Mouse (Mus musculus): ENCODE measurements around the gene Vmn2r8. TPM values are rescaled to one million over a fixed set of nuclear protein-coding genes. Genes with fewer than 3 reads are reported as not detected.
"Not testable (repeated sequence)": the region's sequence is repeated elsewhere in the genome, so short reads cannot be mapped to it uniquely, and the experiment has no call there.

The Vmn2r8 gene
- polyA plus RNA-seq (2016; fragmentation: Nextera tagmentation; extraction: Ambion mirVana): not detected in 2 replicates

GRCm38 (mm10) chr5:108808750-108809149 lies at the start of gene Vmn2r8:
Gene Vmn2r8 (minus strand): TSS chr5:108808850.
- not testable (repeated sequence) for H3K27me3 ChIP-seq (replicated peaks); H3K9me3 ChIP-seq (replicated peaks); H3K4me3 ChIP-seq; H3K4me1 ChIP-seq; ATAC-seq; H3K27ac ChIP-seq; H3K9ac ChIP-seq; H3K4me2 ChIP-seq; H3K36me3 ChIP-seq
- 61% methylated on average over 2 of the region's 2 CpGs for WGBS (ENCODE audit: insufficient replicate concordance)

DNA sequence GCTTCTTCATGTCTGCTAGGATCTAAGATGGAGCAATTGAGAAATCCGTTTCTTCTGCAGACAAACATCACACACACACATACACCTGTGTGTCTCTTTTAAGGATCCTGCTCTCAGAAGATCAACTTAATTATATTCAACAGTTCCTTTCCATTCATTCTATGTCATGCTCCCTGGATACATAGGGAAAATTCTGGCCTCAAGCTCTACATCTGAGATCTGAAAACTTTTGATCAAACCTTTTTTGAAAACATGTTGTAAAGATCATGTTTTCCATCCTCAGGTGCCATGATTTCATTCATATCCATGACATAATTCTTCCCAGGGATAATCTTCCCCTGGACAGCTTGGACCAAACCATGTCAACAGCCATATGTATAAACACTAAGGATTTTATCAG lies 43.9 kb upstream of the Vmn2r8 start, which contains the start of gene Vmn2r9:
Gene Vmn2r9, minus strand, starts transcription at position 101 of the 400 bp plus-strand sequence.
- H3K27me3 ChIP-seq (replicated peaks); H3K36me3 ChIP-seq; H3K4me2 ChIP-seq; H3K4me3 ChIP-seq; H3K9me3 ChIP-seq (replicated peaks); H3K27ac ChIP-seq; H3K4me1 ChIP-seq; H3K9ac ChIP-seq; ATAC-seq: not testable (repeated sequence)
- WGBS (ENCODE audit: insufficient replicate concordance): 39% methylated on average over 1 of the region's 1 CpGs

DNA sequence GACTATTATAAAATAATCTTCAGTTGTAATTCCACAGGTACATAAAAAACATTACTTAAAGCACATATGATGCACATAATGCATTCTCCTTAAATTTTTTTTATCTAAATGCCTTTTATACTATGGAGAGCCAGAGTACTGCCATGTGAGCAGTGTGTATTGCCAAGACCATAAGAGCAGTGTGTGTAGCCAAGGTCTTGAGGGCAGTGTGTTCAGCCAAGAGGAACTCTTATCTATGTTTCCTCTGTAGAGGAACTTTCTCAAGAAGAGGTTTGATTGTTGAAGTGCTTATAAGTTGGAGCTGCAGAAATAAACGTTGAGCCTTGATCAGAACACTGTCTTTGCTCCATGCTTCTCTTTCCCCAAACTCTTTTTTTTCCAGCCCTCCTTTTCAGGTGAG lies 40.8 kb upstream of the Vmn2r8 start:
- Histone ChIP-seq H3K9ac (no peak overlapping the region), H3K27me3 (replicated peaks) (no peaks in the 10 kb centered on the region), H3K4me1 (no peaks in the 10 kb centered on the region), H3K9me3 (replicated peaks) (no peaks in the 10 kb centered on the region), H3K4me2 (no peak overlapping the region), H3K27ac (no peak overlapping the region), H3K4me3 (no peak overlapping the region), H3K36me3 (no peaks in the 10 kb centered on the region)
- no peak for ATAC-seq
- WGBS (ENCODE audit: insufficient replicate concordance): 33% methylated on average over 1 of the region's 1 CpGs

DNA sequence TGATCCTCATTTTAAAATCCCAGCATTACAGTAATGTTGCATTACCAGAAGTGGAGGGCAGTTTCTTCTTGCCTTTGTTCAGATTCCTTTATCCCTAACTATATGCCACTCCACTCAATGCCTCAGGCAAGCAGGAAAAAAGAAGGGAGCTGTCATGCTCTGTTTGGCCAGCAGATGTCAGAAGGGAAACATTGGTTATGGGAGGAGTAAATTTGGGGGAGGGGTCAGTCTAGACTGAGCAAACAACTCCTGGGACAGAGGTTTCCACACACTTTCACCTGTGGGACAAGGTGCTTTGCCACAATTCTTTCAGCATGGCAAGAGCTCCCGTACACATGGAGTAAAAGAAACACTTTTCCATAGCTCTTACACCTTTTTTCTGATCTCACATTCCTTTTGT lies 27.5 kb upstream of the Vmn2r8 start:
- no peak overlapping the region for H3K4me3 ChIP-seq
- H3K9me3 ChIP-seq (replicated peaks): no peaks in the 10 kb centered on the region
- no peak overlapping the region for H3K27ac ChIP-seq
- no peak for ATAC-seq
- WGBS (ENCODE audit: insufficient replicate concordance): 50% methylated on average over 1 of the region's 1 CpGs
- H3K4me2 ChIP-seq: no peak overlapping the region
- H3K4me1 ChIP-seq: no peaks in the 10 kb centered on the region
- no peaks in the 10 kb centered on the region for H3K27me3 ChIP-seq (replicated peaks)
- no peak overlapping the region for H3K9ac ChIP-seq
- H3K36me3 ChIP-seq: no peaks in the 10 kb centered on the region

DNA sequence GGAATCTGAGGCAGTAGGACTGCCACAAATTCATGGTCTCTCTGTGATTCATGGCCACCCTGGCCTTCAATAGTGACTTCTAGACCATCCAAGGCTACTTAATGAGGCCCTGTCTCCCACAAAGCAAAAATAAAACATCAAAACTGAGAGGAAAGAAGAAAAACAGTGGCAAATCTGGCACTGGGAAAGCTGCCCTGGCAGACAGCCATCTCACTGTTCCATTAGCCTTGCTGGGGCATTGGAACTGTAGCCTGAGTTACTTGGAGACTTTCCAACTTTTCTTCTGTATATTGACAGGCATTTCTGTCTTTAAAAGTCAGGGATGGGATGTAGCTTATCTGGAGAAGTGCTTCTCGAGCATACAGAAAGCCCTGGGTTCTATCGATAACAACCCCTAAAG lies 14.6 kb upstream of the Vmn2r8 start:
- no peak overlapping the region for H3K9ac ChIP-seq
- H3K4me2 ChIP-seq: no peak overlapping the region
- no peak overlapping the region for H3K27ac ChIP-seq
- H3K4me3 ChIP-seq: no peak overlapping the region
- WGBS (ENCODE audit: insufficient replicate concordance): 60% methylated on average over 2 of the region's 2 CpGs
- no peaks in the 10 kb centered on the region for H3K4me1 ChIP-seq
- no peaks in the 10 kb centered on the region for H3K27me3 ChIP-seq (replicated peaks)
- H3K36me3 ChIP-seq: no peaks in the 10 kb centered on the region
- ATAC-seq: no peak
- H3K9me3 ChIP-seq (replicated peaks): no peaks in the 10 kb centered on the region

DNA sequence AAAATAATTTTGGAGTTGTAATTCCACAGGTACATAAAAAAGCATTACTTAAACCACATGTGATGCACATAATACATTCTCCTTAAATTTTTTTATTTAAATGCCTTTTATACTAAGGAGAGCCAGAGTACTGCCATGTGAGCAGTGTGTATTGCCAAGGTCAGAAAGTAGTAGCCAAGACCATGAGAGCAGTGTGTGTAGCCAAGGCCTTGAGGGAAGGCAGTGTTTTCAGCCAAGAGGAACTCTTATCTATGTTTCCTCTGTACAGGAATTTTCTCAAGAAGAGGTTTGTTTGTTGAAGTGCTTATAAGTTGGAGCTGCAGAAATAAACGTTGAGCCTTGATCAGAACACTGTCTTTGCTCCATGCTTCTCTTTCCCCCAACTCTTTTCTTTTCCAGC lies 5.0 kb downstream of the Vmn2r8 start:
- H3K4me1 ChIP-seq: no peaks in the 10 kb centered on the region
- WGBS (ENCODE audit: insufficient replicate concordance): 21% methylated on average over 1 of the region's 1 CpGs
- H3K27me3 ChIP-seq (replicated peaks): no peaks in the 10 kb centered on the region
- H3K36me3 ChIP-seq: no peaks in the 10 kb centered on the region
- H3K9ac ChIP-seq: no peak overlapping the region
- H3K4me2 ChIP-seq: no peak overlapping the region
- no peak overlapping the region for H3K4me3 ChIP-seq
- ATAC-seq: no peak
- no peak overlapping the region for H3K27ac ChIP-seq
- H3K9me3 ChIP-seq (replicated peaks): no peaks in the 10 kb centered on the region

DNA sequence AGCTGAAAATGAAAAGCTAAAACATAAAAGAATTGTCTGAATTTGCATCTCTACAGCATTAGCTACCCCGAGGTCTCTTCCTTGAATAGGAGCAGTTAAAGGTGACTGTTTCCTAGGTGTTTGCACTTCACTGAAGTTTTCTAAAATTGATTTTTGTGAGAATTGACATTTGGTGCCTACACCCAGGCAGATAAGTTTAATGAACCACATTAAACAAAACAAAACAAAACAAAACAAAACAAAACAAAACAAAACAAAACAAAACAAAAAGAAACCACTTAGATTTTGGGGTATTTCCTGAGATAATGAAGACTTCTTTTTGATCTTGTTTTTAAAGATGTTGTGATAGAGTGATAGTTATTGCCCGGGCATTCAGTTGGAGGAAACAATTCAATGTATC lies 13.4 kb downstream of the Vmn2r8 start, which contains the start of gene Tmed11:
Gene Tmed11, minus strand, starts transcription at position 101 of the 400 bp plus-strand sequence.
- ATAC-seq; H3K27me3 ChIP-seq (replicated peaks); H3K9ac ChIP-seq; H3K4me3 ChIP-seq; H3K36me3 ChIP-seq; H3K4me2 ChIP-seq; H3K4me1 ChIP-seq; H3K27ac ChIP-seq; H3K9me3 ChIP-seq (replicated peaks): not testable (repeated sequence)
- 54% methylated on average over 2 of the region's 2 CpGs for WGBS (ENCODE audit: insufficient replicate concordance)

DNA sequence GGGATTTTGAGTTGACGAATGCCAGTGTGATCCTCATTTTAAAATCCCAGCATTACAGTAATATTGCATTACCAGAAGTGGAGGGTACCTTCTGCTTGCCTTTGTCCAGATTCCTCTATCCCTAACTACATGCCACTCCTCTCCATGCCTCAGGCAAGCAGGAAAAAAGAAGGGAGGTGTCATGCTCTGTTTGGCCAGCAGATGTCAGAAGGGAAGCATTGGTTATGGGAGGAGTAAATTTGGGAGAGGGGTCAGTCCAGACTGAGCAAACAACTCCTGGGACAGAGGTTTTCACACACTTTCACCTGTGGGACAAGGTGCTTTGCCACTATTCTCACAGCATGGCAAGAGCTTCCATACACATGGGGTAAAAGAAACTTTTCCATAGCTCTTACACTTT lies 18.3 kb downstream of the Vmn2r8 start:
- H3K4me1 ChIP-seq; H3K4me2 ChIP-seq; H3K9ac ChIP-seq; H3K27ac ChIP-seq; H3K4me3 ChIP-seq; H3K27me3 ChIP-seq (replicated peaks); H3K9me3 ChIP-seq (replicated peaks); H3K36me3 ChIP-seq; ATAC-seq: not testable (repeated sequence)
- WGBS (ENCODE audit: insufficient replicate concordance): 28% methylated on average over 1 of the region's 1 CpGs

GRCm38 (mm10) chr5:108774630-108775306 lies 33.9 kb downstream of the Vmn2r8 start, which contains the start of gene Rnf212:
Gene Rnf212 (minus strand): TSS chr5:108774982.
- no peak for ATAC-seq
- H3K9me3 ChIP-seq (replicated peaks): no peaks in the 10 kb centered on the region

DNA sequence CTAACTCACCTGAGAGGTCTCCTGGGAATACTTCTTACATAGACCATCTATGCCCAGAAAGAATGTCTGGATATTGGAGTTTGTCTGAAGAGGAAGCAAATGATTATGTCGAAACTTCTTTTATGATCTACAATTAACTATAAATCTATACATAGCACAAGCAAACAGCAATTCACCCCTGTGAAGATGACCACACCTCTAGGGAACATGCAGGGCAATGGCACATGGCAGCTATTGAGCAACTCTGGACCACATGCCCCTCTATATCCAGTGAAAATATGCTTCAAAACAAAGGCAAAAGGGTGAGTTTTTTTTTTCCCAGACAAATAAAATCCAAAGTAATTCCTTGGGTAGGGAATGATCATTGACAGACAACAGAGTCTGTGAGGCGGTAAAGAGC lies 48.6 kb downstream of the Vmn2r8 start:
- Histone ChIP-seq H3K9ac (no peak overlapping the region), H3K27ac (no peak overlapping the region), H3K9me3 (replicated peaks) (no peaks in the 10 kb centered on the region), H3K4me3 (no peak overlapping the region), H3K36me3 (no peaks in the 10 kb centered on the region), H3K4me1 (no peaks in the 10 kb centered on the region), H3K27me3 (replicated peaks) (no peaks in the 10 kb centered on the region), H3K4me2 (no peak overlapping the region)
- 59% methylated on average over 2 of the region's 2 CpGs for WGBS (ENCODE audit: insufficient replicate concordance)
- no peak for ATAC-seq

More at GRCm38 (mm10) chr5:108774630-108775306, 33.9 kb downstream of the Vmn2r8 start, which contains the start of gene Rnf212:
- Histone ChIP-seq H3K4me1 (no peaks in the 10 kb centered on the region), H3K4me3 (no peak within 1 kb of the TSS), H3K4me2 (no peak within 1 kb of the TSS), H3K27ac (no peak within 1 kb of the TSS), H3K27me3 (replicated peaks) (no peaks in the 10 kb centered on the region), H3K36me3 (no peaks in the 10 kb centered on the region), H3K9ac (no peak within 1 kb of the TSS)
- 58% methylated on average over 40 of the region's 40 CpGs for WGBS (ENCODE audit: insufficient replicate concordance)

GRCm38 (mm10) chr5:108758396-108758795 lies 50.3 kb downstream of the Vmn2r8 start:
- no peak overlapping the region for H3K27ac ChIP-seq
- ATAC-seq: peak; percentile 46; the same call in 1 of the 2 replicates
- H3K36me3 ChIP-seq: no peaks in the 10 kb centered on the region
- 52% methylated on average over 3 of the region's 3 CpGs for WGBS (ENCODE audit: insufficient replicate concordance)
- H3K9me3 ChIP-seq (replicated peaks): no peaks in the 10 kb centered on the region
- no peak overlapping the region for H3K4me3 ChIP-seq
- H3K4me1 ChIP-seq: no peaks in the 10 kb centered on the region
- peaks cover 4% of the 10 kb centered on the region; the same call in 1 of the 2 replicates for H3K27me3 ChIP-seq (replicated peaks)
- no peak overlapping the region for H3K9ac ChIP-seq
- H3K4me2 ChIP-seq: no peak overlapping the region

- H3K9me3 ChIP-seq (replicated peaks); H3K27me3 ChIP-seq (replicated peaks); H3K9ac ChIP-seq; H3K36me3 ChIP-seq; H3K4me3 ChIP-seq: not testable (repeated sequence)
- Histone ChIP-seq H3K27ac (peak overlapping the region; percentile 86), H3K4me2 (peak overlapping the region; percentile 61), H3K4me1 (peaks cover 27% of the 10 kb centered on the region)
- peak; percentile 40 for ATAC-seq
- whole genome bisulfite sequencing (ENCODE audit: insufficient replicate concordance): 62% methylated on average over 4 of the region's 4 CpGs
These were observed 57.4 kb downstream of the Vmn2r8 start for GRCm38 (mm10) chr5:108751258-108751657.
